Mouse (Mus musculus): ENCODE measurements at regions not wholly inside any gene's neighbourhood (a gene's known extent, or its start where the extent isn't known, plus 50 kb on each side); places are given as distances from the start of the nearest gene placed in this dataset.

DNA sequence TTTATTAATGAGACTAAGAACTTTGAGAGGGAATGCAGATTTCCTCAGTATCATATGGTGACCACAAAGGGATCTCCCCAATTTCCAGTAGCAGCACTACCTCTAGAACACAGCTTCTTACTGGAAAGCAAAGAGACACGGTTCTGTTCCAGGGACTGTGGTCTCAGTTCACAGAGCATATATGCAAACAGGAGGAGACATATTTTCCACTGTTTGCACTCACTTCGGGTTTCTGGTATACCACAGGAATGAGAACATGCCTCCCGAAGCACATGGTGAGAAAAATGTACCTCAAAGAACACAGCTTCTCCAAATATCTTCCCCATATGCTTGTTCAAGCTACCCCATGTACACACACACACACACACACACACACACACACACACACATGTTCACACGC lies 224.1 kb upstream of the Gm9747 start:
- TF ChIP-seq EP300 (IDR thresholded peaks at IDR 0.05) (no peak), CTCF (IDR thresholded peaks at IDR 0.05) (no peak)

All from lung, postnatal 0 days (tissue).